In genomic region chr17:45597787-45598186, GRCm38 (mm10) we compare ENCODE assay signal across 9 mouse cellular contexts. TPM values are rescaled to one million over a fixed set of nuclear protein-coding genes. Genes with fewer than 3 reads are reported as not detected.
DNase-seq lines count a peak whose midpoint lies in the region; ATAC-seq and TF ChIP-seq lines count a peak whose summit lies in the region.
"Had no signal": no experiment of that assay in that cellular context is flagged by ENCODE, and none has a peak within 500 bp of the region (broad histone marks: within the 10 kb centered on the region; RNA-seq: fewer than 3 reads in every experiment).

No protein-coding gene starts in this region.

- WGBS in intestine, embryonic 15.5 days = 24% methylated on average over 3 of the region's 3 CpGs
- 36% methylated on average over 3 of the region's 3 CpGs for WGBS in intestine, postnatal 0 days

- no peaks in the 10 kb centered on the region; the same call in 1 of the 2 replicates for H3K27me3 ChIP-seq in intestine, embryonic 15.5 days (replicated peaks)
- H3K27me3 ChIP-seq in intestine, postnatal 0 days (replicated peaks; ENCODE audit: control insufficient read depth, insufficient read depth, low read length) = no peaks in the 10 kb centered on the region
- H3K27me3 ChIP-seq in G1E (ENCODE audit: insufficient read depth, low read length) = peaks cover 11% of the 10 kb centered on the region

- H3K9me3 ChIP-seq in intestine, embryonic 15.5 days = no peaks in the 10 kb centered on the region
- no peaks in the 10 kb centered on the region for H3K9me3 ChIP-seq in intestine, postnatal 0 days (ENCODE audit: control insufficient read depth)
- H3K9me3 ChIP-seq in G1E (replicated peaks) = no peaks in the 10 kb centered on the region

- peaks cover 83% of the 10 kb centered on the region for H3K4me1 ChIP-seq in intestine, embryonic 15.5 days (replicated peaks)
- peaks cover 10% of the 10 kb centered on the region for H3K4me1 ChIP-seq in intestine, postnatal 0 days (replicated peaks; ENCODE audit: control insufficient read depth, insufficient read depth, low read length)
- peaks cover 91% of the 10 kb centered on the region for H3K4me1 ChIP-seq in G1E (ENCODE audit: insufficient read depth, low read depth, low read length)

- no peak for DNase-seq in G1E (ENCODE audit: low spot score)
- DNase-seq in cerebellum, adult 11-12 months = peak; percentile 46
- peak; percentile 69 for DNase-seq in lung, postnatal 36 days
- DNase-seq in layer of hippocampus, adult 8-10 months (ENCODE audit: low spot score in 2 of 2) = no peak
- DNase-seq in c-Kit-positive CD71-positive TER-119-positive erythroid progenitor cells, embryonic 14.5 days (ENCODE audit: low spot score) = no peak
- no peak for DNase-seq in spleen, adult 12 weeks (ENCODE audit: low spot score)

- no peak for TF ChIP-seq CTCF in intestine, postnatal 0 days (IDR thresholded peaks at IDR 0.05; ENCODE audit: low read depth)
- TF ChIP-seq CTCF in G1E (IDR thresholded peaks at IDR 0.05; ENCODE audit: low read depth, low read length) = no peak

- no peaks in the 10 kb centered on the region for H3K36me3 ChIP-seq in intestine, embryonic 15.5 days
- H3K36me3 ChIP-seq in intestine, postnatal 0 days (ENCODE audit: control insufficient read depth, insufficient read depth) = no peaks in the 10 kb centered on the region
- peaks cover 5% of the 10 kb centered on the region for H3K36me3 ChIP-seq in G1E (replicated peaks)

- 0 out of 2 replicates have a peak overlapping the region, but pooled peaks have one; percentile 32 for H3K27ac ChIP-seq in intestine, embryonic 15.5 days
- H3K27ac ChIP-seq in intestine, postnatal 0 days (ENCODE audit: low read depth, low read length) = no peak overlapping the region

- ATAC-seq in intestine, embryonic 15.5 days = no peak
- ATAC-seq in intestine, postnatal 0 days = no peak
- 0 out of 2 replicates have a peak, but pooled peaks have one; percentile 9 for ATAC-seq in G1E (ENCODE audit: extremely low read depth, insufficient number of reproducible peaks, low FRiP score, poor library complexity, severe bottlenecking)

- no peak overlapping the region for H3K4me2 ChIP-seq in intestine, embryonic 15.5 days (replicated peaks)
- H3K4me2 ChIP-seq in intestine, postnatal 0 days (replicated peaks; ENCODE audit: low read depth) = no peak overlapping the region

- no peak overlapping the region for H3K4me3 ChIP-seq in intestine, embryonic 15.5 days (replicated peaks)
- H3K4me3 ChIP-seq in intestine, postnatal 0 days (ENCODE audit: low read depth, low read length) = no peak overlapping the region
- no peak overlapping the region for H3K4me3 ChIP-seq in G1E (ENCODE audit: low read depth, low read length)

- H3K9ac ChIP-seq in intestine, embryonic 15.5 days = no peak overlapping the region
- no peak overlapping the region for H3K9ac ChIP-seq in intestine, postnatal 0 days (ENCODE audit: low read depth, low read length)

RNA-seq across cellular contexts. Expression of gene Slc29a1, which starts 1.6 kb away (rescaled TPM):
- polyA plus RNA-seq in intestine, embryonic 15.5 days (2015; fragmentation: Nextera tagmentation; extraction: Ambion mirVana) = 80.0 and 85.4 TPM in 2 replicates
- polyA plus RNA-seq in intestine, postnatal 0 days (2015; fragmentation: Nextera tagmentation; extraction: Ambion mirVana) = 37.8 and 38.4 TPM in 2 replicates
- 107 and 116 TPM in 2 replicates for total RNA-seq in G1E (2014; fragmentation: Nextera tagmentation)
- 93.5 and 118 TPM in 2 replicates for total RNA-seq in G1E (2017)
- polyA plus RNA-seq in G1E (2012) = 143 and 207 TPM in 2 replicates
- 10 to 100 TPM; 19.4 to 26.3 (median 21.0) TPM for total RNA-seq in layer of hippocampus, adult 8-10 months (2022)

RNA-seq across cellular contexts. Expression of gene Mymx, which starts 4.1 kb away (rescaled TPM):
- 0.43 and 0.54 TPM in 2 replicates for polyA plus RNA-seq in intestine, embryonic 15.5 days (2015; fragmentation: Nextera tagmentation; extraction: Ambion mirVana)
- polyA plus RNA-seq in intestine, postnatal 0 days (2015; fragmentation: Nextera tagmentation; extraction: Ambion mirVana) = 0.34 and 0.38 TPM in 2 replicates
- total RNA-seq in G1E (2014; fragmentation: Nextera tagmentation) (not detected in 2 replicates), G1E (2017) (not detected in 2 replicates)
- not detected in 2 replicates for polyA plus RNA-seq in G1E (2012)
- total RNA-seq in layer of hippocampus, adult 8-10 months (2022) = not detected
- total RNA-seq: heart, postnatal 14 days had no signal

RNA-seq across cellular contexts. Expression of gene Hsp90ab1, which starts 24.7 kb away (rescaled TPM):
- 1,578 and 1,609 TPM in 2 replicates for polyA plus RNA-seq in intestine, embryonic 15.5 days (2015; fragmentation: Nextera tagmentation; extraction: Ambion mirVana)
- polyA plus RNA-seq in intestine, postnatal 0 days (2015; fragmentation: Nextera tagmentation; extraction: Ambion mirVana) = 483 and 505 TPM in 2 replicates
- total RNA-seq in G1E (2014; fragmentation: Nextera tagmentation) (1,427 and 1,464 TPM in 2 replicates), G1E (2017) (1,152 and 1,547 TPM in 2 replicates)
- polyA plus RNA-seq in G1E (2012) = 681 and 1,104 TPM in 2 replicates
- total RNA-seq in layer of hippocampus, adult 8-10 months (2022) = 1,000 to 10,000 TPM; 1,566 to 2,023 (median 1,742) TPM

RNA-seq across cellular contexts. Expression of gene Slc35b2, which starts 34.1 kb away (rescaled TPM):
- 124 and 128 TPM in 2 replicates for polyA plus RNA-seq in intestine, embryonic 15.5 days (2015; fragmentation: Nextera tagmentation; extraction: Ambion mirVana)
- 77.7 and 79.5 TPM in 2 replicates for polyA plus RNA-seq in intestine, postnatal 0 days (2015; fragmentation: Nextera tagmentation; extraction: Ambion mirVana)
- total RNA-seq in G1E (2014; fragmentation: Nextera tagmentation) (46.5 and 60.9 TPM in 2 replicates), G1E (2017) (65.9 and 77.1 TPM in 2 replicates)
- polyA plus RNA-seq in G1E (2012) = 24.6 and 24.9 TPM in 2 replicates
- 10 to 100 TPM; 26.6 to 35.6 (median 30.3) TPM for total RNA-seq in layer of hippocampus, adult 8-10 months (2022)

RNA-seq across cellular contexts. Expression of gene Nfkbie, which starts 42.3 kb away (rescaled TPM):
- 4.8 and 4.9 TPM in 2 replicates for polyA plus RNA-seq in intestine, embryonic 15.5 days (2015; fragmentation: Nextera tagmentation; extraction: Ambion mirVana)
- polyA plus RNA-seq in intestine, postnatal 0 days (2015; fragmentation: Nextera tagmentation; extraction: Ambion mirVana) = 3.8 and 4.0 TPM in 2 replicates
- total RNA-seq in G1E (2014; fragmentation: Nextera tagmentation) = 5.1 and 5.9 TPM in 2 replicates
- 11.0 and 11.1 TPM in 2 replicates for total RNA-seq in G1E (2017)
- polyA plus RNA-seq in G1E (2012) = 8.6 and 9.2 TPM in 2 replicates
- total RNA-seq in layer of hippocampus, adult 8-10 months (2022) = 1 to 10 TPM; 2.3 to 3.3 (median 2.7) TPM

Comparison
In these comparisons a context has a peak if more than half of its experiments do, and no peak if none do; other contexts are left out.
1. DNase-seq: peak in cerebellum, adult 11-12 months (single experiment) and lung, postnatal 36 days (single experiment); none in G1E (single experiment), layer of hippocampus, adult 8-10 months (0 of 2), c-Kit-positive CD71-positive TER-119-positive erythroid progenitor cells, embryonic 14.5 days (single experiment) and spleen, adult 12 weeks (single experiment).